Mouse (Mus musculus) kidney, adult 11 months (tissue): ENCODE data around the gene Dnajc5.
A peak's percentile ranks its signal among the peaks of the same experiment; 100 is the strongest.
"Not testable (repeated sequence)": the region's sequence is repeated elsewhere in the genome, so short reads cannot be mapped to it uniquely, and the experiment has no call there.

Experiments used
- DNase-seq: peaks from one replicate; pipeline ENCODE4 v3.0.0; 2022

Dnajc5 gene

DNA sequence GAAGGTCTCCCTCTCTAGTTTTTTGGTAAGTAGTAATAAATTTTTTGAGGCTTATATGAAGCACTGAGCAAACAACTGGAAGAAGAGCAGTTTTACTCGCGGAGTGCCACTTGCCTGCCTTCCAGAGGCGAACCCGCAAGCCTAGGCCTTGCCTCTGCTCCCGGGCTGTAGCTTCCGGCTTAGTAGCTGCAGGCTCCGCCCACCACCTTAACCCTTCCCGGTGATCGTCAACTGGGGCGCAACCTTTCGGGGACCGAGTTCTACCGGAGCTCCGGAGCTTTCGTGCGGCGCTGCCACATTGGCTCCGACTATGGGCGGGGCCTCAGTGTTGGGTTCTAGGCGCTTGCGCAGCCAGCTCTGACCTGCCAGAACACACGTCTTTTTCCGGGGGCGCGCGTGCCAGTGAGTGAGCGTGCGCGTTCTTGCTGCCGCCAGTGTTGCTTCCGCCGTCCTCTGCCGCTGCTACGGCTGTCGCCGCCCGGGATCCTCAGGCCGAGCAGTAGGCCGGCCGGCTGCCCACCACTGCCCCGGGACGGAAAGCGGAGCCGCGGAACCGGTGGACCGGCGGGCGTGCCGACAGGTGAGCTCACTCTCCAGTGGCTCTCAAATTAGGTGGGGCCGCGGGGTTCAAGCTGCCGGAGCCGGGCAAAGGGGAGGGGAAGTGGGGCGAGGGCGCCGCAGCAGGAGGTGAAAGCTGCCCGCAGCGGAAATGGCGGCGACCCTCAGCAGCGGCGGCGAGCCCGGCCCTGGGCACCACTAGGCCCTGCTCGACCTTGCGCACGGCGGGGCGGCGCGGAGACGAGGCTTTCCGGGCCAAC lies at the start of gene Dnajc5:
Dnajc5 (plus strand) TSS at position 368 of the 818 bp plus-strand sequence.
- peak; percentile 99 for DNase-seq

- DNase-seq = peak; percentile 75
Observed at GRCm38 (mm10) chr2:181471246-181471645, 49.0 kb upstream of the Dnajc5 start.

- DNase-seq = peak; percentile 44
Observed at GRCm38 (mm10) chr2:181472256-181472827, 47.9 kb upstream of the Dnajc5 start.

- no peak for DNase-seq
Observed at GRCm38 (mm10) chr2:181483120-181483519, 37.2 kb upstream of the Dnajc5 start.

DNA sequence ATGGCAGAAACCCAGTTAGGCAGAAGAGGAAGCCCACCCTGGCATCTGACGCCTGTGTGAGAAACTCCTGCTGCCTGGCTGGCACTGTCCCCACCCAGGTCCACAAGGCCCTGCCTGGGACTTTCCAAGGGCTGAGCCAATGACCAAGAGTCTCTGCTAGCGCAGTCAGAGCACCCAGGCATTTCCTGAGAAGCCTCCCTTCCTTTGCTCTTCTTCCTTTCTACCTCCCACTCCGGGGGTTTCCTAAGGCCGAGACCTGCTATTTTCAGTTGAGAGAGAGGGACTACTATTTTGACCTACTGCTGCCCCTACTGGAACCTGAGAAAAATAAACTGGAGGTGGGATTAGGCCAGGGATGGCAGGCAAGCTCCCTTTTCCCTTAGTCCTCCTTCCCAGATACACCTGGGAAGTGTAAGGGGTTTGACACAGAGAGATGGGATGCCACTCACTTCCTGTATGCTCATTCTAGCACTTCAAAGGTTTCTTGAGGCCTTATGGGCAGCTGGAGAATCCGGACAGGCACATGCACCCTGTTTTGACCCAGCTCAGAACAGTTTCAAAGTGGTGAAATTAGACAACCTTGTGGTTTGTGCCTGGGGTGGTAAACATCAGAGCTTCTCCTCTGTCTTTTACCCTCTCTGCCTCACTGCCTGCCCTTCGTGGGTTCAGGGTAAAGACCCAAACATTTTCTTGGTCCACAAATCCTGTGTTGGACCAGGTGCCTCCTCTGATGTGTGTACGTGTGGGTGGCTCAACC lies 36.5 kb upstream of the Dnajc5 start:
- DNase-seq = peak; percentile 69

- DNase-seq = no peak
Observed at GRCm38 (mm10) chr2:181484456-181485233, 35.6 kb upstream of the Dnajc5 start.

DNA sequence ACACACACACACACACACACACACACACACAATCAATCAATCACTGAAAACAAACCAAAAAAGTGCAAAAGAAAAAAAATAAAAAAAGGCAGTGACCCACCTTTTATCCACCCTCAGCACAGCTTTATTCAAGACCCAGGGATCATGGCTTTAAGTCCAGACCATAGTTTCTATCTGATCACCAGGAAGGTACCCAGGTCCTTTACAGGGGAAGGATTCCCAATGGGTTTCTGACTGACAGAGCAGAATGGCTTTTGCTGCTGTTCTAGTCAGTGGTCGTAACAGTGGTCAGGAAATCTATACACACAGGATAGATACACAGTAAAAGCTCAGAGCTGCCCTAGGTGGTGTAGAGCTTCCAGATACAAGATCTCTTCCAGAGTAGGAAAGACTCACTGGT lies 34.5 kb upstream of the Dnajc5 start:
- DNase-seq = no peak

DNA sequence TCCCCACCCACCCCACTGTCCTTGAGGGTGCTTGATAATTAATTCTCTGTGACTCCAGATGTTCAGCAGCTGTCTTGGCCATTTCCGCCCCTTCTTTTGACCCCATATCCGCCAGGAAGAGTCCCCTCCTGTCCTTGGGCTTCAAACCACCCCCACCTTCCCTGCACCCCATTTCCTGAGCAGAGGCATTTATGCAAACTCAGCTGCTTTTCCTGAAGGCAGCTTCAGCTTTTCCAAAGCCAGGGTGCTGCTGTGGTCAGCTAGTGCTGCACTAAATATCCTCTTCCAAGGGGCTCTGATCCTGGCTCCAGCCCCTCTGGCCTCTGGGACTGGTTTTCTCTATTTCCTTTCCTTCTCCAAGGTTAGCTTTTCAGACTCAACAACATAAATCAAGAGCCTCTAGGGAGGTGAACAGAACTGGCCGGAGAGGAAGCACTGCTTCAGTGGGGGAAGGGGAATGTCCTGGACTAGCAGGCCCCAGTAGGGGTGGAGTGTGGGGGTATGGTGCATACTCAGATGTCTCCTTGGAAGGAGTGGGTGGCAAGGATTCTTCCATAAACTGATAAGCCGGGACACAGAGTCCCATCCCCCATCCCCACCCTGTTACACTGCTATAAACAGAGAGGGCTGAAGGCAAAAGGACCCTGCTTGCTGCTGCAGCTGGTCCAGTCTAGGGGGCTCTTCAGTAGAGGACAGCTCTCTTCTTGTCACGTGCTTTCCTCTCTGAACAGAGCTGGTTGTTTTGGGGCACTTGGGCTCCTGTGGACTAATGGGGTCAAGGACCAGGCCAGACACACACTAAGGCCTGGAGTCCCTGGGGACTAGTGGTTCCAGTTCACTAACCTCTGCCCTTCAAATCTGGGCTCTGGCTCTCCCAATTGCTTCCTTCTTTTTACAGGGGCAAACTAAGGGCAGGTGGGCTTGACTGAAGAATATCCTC lies 32.7 kb upstream of the Dnajc5 start:
- DNase-seq = peak; percentile 83

DNA sequence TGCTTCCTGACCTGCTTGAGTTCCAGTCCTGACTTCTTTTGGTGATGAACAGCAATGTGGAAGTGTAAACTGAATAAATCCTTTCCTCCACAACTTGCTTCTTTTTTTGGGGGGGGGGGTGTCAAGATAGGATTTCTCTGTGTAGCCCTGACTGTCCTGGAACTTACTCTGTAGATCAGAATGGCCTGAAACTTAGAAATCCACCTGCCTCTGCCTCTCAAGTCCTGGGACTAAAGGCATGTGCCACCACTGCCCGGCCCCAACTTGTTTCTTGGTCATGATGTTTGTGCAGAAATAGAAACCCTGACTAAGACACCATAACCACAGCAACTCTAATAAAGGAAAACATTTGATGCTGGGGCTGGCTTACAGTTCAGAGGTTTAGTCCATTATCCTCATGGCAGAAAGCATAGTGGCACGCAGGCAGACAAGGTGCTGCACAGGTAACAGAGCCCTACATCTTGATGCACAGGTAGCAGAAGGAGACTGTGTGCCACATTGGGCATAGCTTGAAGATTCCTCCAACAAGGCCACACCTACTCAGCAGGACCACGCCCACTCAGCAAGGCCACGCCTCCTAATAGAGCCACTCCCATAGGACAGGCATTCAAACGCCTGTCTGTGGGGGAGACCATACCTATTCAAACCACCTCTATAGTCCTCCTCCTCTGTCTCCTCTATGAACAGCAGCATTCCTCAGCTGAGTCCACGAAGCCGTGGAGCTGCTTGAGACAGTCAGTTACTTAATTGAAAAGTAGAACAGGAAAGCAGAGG lies 28.7 kb upstream of the Dnajc5 start:
- peak; percentile 34 for DNase-seq

- no peak for DNase-seq
Observed at GRCm38 (mm10) chr2:181492206-181492605, 28.1 kb upstream of the Dnajc5 start.

GRCm38 (mm10) chr2:181493156-181493927 lies 26.9 kb upstream of the Dnajc5 start, which contains the start of gene Abhd16b:
TSS of gene Abhd16b (plus strand) at chr2:181493206.
- DNase-seq = no peak

GRCm38 (mm10) chr2:181494266-181494945 lies 25.9 kb upstream of the Dnajc5 start:
- DNase-seq = no peak

- DNase-seq = not testable (repeated sequence)
Observed at GRCm38 (mm10) chr2:181495845-181496244, 24.4 kb upstream of the Dnajc5 start.

DNA sequence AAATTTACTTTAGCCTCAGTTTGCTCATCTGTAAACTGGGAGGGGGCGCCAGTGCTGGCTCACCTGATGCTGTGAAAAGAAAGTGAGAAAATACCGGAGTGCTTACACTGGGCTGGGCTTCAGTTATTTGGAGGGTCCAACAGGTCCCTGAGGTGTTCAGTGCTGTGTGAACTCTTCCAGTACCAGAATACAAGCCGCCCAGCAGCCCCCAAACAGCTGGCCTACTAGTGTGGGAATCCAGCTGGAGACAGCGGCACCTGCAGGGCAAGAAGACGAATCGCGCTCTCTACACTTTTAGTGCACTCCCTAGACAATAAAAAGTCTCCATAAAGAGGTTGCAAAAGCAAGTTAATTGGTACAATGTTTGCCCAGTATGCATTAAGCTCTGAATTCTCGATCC lies 24.0 kb upstream of the Dnajc5 start:
- peak; percentile 53 for DNase-seq

GRCm38 (mm10) chr2:181496831-181497547 lies 23.3 kb upstream of the Dnajc5 start, which contains the start of gene Tpd52l2:
TSS of gene Tpd52l2 (plus strand) at chr2:181497142.
- DNase-seq = peak; percentile 96

DNA sequence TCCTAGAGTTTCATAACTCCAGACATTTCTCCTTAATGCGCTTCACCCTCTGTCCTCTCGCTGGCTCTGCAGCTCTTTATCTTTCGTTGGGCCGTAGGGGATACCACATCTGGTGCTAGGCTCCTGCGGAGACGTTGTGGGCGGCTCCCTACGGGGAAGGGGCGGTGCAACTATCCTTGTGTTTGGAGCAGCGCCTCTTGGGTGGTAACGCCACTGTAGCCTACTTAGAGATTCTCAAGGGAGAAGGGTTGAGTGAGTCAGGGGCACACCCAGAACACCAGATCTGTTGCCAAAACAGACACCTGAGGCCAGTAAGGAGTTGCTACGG lies 22.8 kb upstream of the Dnajc5 start:
- peak; percentile 70 for DNase-seq

DNA sequence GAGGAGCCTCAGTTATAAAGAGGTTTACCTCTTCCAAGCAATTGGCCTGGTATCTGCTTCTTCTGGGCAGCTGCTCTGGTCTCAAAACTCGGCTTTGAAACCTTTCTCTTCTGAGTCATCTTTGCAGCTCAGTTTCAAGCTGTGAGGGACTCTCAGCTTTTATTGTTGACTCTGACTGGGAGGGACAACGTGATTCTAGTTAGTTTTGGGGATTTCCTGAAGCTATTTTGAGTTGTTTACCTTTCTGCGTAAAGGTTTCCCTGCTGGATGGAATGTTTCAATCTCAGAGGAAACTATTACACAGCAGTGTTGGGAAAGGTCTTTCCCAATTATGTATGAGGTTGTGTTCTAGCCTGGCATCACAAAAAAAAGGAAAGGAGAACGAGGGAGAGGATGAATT lies 21.6 kb upstream of the Dnajc5 start:
- DNase-seq = no peak

- no peak for DNase-seq
Observed at GRCm38 (mm10) chr2:181509191-181509590, 11.1 kb upstream of the Dnajc5 start.

GRCm38 (mm10) chr2:181511231-181511630 lies 9.1 kb upstream of the Dnajc5 start:
- DNase-seq = no peak
